Mouse (Mus musculus): Measurements from ENCODE around the gene Grik5.

Grik5 gene

GRCm38 (mm10) chr7:25071979-25072715 lies at the start of gene Grik5, which contains the start of gene Zfp574:
Gene Grik5, minus strand, starts transcription at chr7:25072346.
Gene Zfp574, plus strand, starts transcription at chr7:25072567.
- DNase-seq = peak; percentile 66

GRCm38 (mm10) chr7:25121240-25121786 lies 49.2 kb upstream of the Grik5 start:
- no peak for DNase-seq

- DNase-seq = no peak
Observed at GRCm38 (mm10) chr7:25120061-25120834, 48.1 kb upstream of the Grik5 start.

- no peak for DNase-seq
Observed at GRCm38 (mm10) chr7:25112956-25113603, 40.9 kb upstream of the Grik5 start.

- DNase-seq = peak; percentile 74
Observed at GRCm38 (mm10) chr7:25112178-25112955, 40.2 kb upstream of the Grik5 start.

GRCm38 (mm10) chr7:25110336-25110735 lies 38.2 kb upstream of the Grik5 start:
- DNase-seq = no peak

GRCm38 (mm10) chr7:25109355-25109754 lies 37.2 kb upstream of the Grik5 start:
- DNase-seq = no peak

- no peak for DNase-seq
Observed at GRCm38 (mm10) chr7:25106790-25107502, 34.8 kb upstream of the Grik5 start.

GRCm38 (mm10) chr7:25105411-25106160 lies 33.4 kb upstream of the Grik5 start:
- peak; percentile 66 for DNase-seq

- DNase-seq = no peak
Observed at GRCm38 (mm10) chr7:25099581-25099980, 27.4 kb upstream of the Grik5 start.

GRCm38 (mm10) chr7:25098169-25098568 lies 26.0 kb upstream of the Grik5 start:
- DNase-seq = no peak

GRCm38 (mm10) chr7:25089875-25090274 lies 17.7 kb upstream of the Grik5 start:
- DNase-seq = no peak

- DNase-seq = peak; percentile 15
Observed at GRCm38 (mm10) chr7:25088968-25089367, 16.8 kb upstream of the Grik5 start.

- peak; percentile 12 for DNase-seq
Observed at GRCm38 (mm10) chr7:25088531-25088930, 16.4 kb upstream of the Grik5 start.

- DNase-seq = no peak
Observed at GRCm38 (mm10) chr7:25087972-25088371, 15.8 kb upstream of the Grik5 start.

GRCm38 (mm10) chr7:25087256-25087912 lies 15.2 kb upstream of the Grik5 start:
- peak; percentile 20 for DNase-seq

- no peak for DNase-seq
Observed at GRCm38 (mm10) chr7:25086656-25087055, 14.5 kb upstream of the Grik5 start.

- DNase-seq = no peak
Observed at GRCm38 (mm10) chr7:25084621-25085020, 12.5 kb upstream of the Grik5 start.

- peak; percentile 44 for DNase-seq
Observed at GRCm38 (mm10) chr7:25082510-25082909, 10.4 kb upstream of the Grik5 start.

GRCm38 (mm10) chr7:25080431-25080830 lies 8.3 kb upstream of the Grik5 start:
- DNase-seq = no peak
